In the genomic region with DNA sequence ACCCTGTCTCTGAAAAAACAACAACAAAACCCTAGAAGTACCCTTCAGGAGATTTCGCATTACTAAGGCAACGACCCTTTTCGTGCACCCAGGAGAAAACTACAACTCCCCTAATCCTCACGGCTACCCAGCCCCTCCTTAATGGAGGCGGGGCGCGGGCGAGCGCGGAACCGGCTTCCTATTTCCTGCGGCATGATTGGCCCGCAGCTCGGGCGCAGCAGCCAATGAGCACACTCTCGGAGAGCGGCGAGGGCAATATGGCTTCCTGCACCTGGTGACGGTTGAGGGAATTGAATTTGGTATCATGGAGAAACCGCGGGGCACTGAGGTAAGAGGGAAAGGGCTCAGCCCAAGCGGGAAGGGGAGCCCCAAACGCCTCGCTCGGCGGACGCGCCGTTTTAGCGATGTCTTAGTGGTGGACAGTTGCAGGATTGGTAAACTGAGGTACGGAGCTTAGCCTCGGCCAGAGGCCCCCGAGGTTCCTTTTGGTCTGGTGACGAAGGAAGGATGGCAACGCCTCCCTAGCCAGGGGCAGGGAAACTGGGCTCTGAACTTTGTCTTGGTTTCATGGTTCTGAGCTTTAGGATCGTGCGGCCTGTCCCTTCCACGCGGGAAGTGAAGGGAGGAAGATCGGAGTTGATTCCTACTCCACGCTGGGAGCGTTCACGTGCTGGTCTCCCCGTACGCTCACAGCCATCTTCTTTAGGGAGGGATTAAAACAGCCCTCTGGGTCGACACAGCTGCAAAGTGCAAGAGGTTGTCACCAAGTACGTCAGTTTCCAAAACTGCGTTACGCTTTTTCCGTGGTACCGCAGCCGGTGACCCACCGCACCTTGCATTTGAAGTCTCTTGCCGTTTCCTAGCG, we compare ENCODE assay signal across 7 mouse cellular contexts. TPM values are rescaled to one million over a fixed set of nuclear protein-coding genes. Genes with fewer than 3 reads are reported as not detected.
DNase-seq lines count a peak whose midpoint lies in the region; ATAC-seq lines count a peak whose summit lies in the region.

A gene (plus strand): TSS at position 193 of the 865 bp plus-strand sequence.

- intact Hi-C loops in gastrocnemius, postnatal 36 days (cut with DNase I): no loop called here
- intact Hi-C loops in left cerebral cortex, postnatal 25 days (cut with DNase I): no loop called here

- peak within 1 kb of the TSS; percentile 59; the same call in 1 of the 2 replicates for H3K27ac ChIP-seq in intestine, embryonic 15.5 days
- H3K27ac ChIP-seq in midbrain, embryonic 10.5 days (replicated peaks): peak within 1 kb of the TSS; percentile 86

- peak within 1 kb of the TSS; percentile 81 for H3K4me3 ChIP-seq in intestine, embryonic 15.5 days (replicated peaks)
- H3K4me3 ChIP-seq in midbrain, embryonic 10.5 days: peak within 1 kb of the TSS; percentile 90

- H3K27me3 ChIP-seq in intestine, embryonic 15.5 days (replicated peaks): no peaks in the 10 kb centered on the region
- H3K27me3 ChIP-seq in midbrain, embryonic 10.5 days (ENCODE audit: low read depth, poor library complexity, severe bottlenecking): no peaks in the 10 kb centered on the region

- peak within 1 kb of the TSS; percentile 68 for H3K9ac ChIP-seq in intestine, embryonic 15.5 days

- H3K9me3 ChIP-seq in intestine, embryonic 15.5 days: no peaks in the 10 kb centered on the region
- H3K9me3 ChIP-seq in midbrain, embryonic 10.5 days (replicated peaks): no peaks in the 10 kb centered on the region

- peak; percentile 99 for ATAC-seq in intestine, embryonic 15.5 days

- H3K4me2 ChIP-seq in intestine, embryonic 15.5 days (replicated peaks): peak within 1 kb of the TSS; percentile 71

- DNase-seq in adrenal gland, adult 2 months: peak; percentile 94
- peak; percentile 87 for DNase-seq in embryo, embryonic 11.5 days (ENCODE audit: low read depth, low spot score)
- peak; percentile 80 to 89 for DNase-seq in gastrocnemius, postnatal 36 days
- DNase-seq in left cerebral cortex, postnatal 25 days (ENCODE audit: low spot score in 2 of 2): peak; percentile 91 to 95
- peak; percentile 92 for DNase-seq in midbrain, embryonic 10.5 days (ENCODE audit: low spot score)
- DNase-seq in right cerebral cortex, postnatal 4 days: peak; percentile 90

- H3K4me1 ChIP-seq in intestine, embryonic 15.5 days (replicated peaks): no peaks in the 10 kb centered on the region
- H3K4me1 ChIP-seq in midbrain, embryonic 10.5 days: peaks cover 11% of the 10 kb centered on the region

- WGBS in intestine, embryonic 15.5 days: under 1% methylated on average over 55 of the region's 55 CpGs
- WGBS in midbrain, embryonic 10.5 days: 1% methylated on average over 55 of the region's 55 CpGs

- peaks cover 16% of the 10 kb centered on the region; the same call in 1 of the 2 replicates for H3K36me3 ChIP-seq in intestine, embryonic 15.5 days
- peaks cover 23% of the 10 kb centered on the region for H3K36me3 ChIP-seq in midbrain, embryonic 10.5 days

RNA-seq across cellular contexts. Expression of the gene that starts here (rescaled TPM):
- 10 to 100 TPM; 15.7 to 22.1 TPM for total RNA-seq in adrenal gland, adult 2 months (2021)
- 11.2 and 12.8 TPM in 2 replicates for polyA plus RNA-seq in adrenal gland, adult 2 months (2012; rRNA removed)
- 1 to 10 TPM; 7.3 TPM for total RNA-seq in gastrocnemius, postnatal 36 days (2021)
- polyA plus RNA-seq in intestine, embryonic 15.5 days (2015; fragmentation: Nextera tagmentation; extraction: Ambion mirVana): 21.5 and 22.2 TPM in 2 replicates
- 10 to 100 TPM; 30.2 to 34.0 TPM for total RNA-seq in left cerebral cortex, postnatal 25 days (2021)
- 44.6 and 46.1 TPM in 2 replicates for polyA plus RNA-seq in midbrain, embryonic 10.5 days (2016; fragmentation: Nextera tagmentation; extraction: Ambion mirVana)

Comparison
In these comparisons a context has a peak if more than half of its experiments do, and no peak if none do; other contexts are left out.
1. Peak in every context shown above with its lines: DNase-seq, ATAC-seq, H3K4me3 ChIP-seq and H3K27ac ChIP-seq.